Mouse (Mus musculus): Measurements from ENCODE around the gene Prkce. TPM values are rescaled to one million over a fixed set of nuclear protein-coding genes. Genes with fewer than 3 reads are reported as not detected.
"Not testable (repeated sequence)": the region's sequence is repeated elsewhere in the genome, so short reads cannot be mapped to it uniquely, and the experiment has no call there.

Gene Prkce
- polyA plus RNA-seq, 1 experiment from 2014 or later, result 7.4 TPM

DNA sequence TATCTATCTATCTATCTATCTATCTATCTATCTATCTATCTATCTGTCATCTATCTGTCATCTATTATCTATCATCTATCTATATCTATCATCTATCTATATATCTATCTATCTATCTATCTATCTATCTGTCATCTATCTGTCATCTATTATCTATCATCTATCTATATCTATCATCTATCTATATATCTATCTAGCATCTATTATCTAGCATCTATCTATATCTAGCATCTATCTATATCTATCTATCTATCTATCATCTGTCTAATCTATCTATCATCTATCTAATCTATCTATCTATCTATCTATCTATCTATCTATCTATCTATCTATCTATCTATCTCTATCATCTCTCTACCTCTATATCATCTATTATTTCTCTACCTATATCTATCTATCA lies 309.8 kb downstream of the Prkce start:
- not testable (repeated sequence) for H3K36me3 ChIP-seq (ENCODE audit: control insufficient read depth, insufficient read depth, low read length); H3K4me2 ChIP-seq (replicated peaks; ENCODE audit: low read depth, low read length); H3K4me3 ChIP-seq (ENCODE audit: low read depth, low read length); H3K9me3 ChIP-seq (ENCODE audit: control insufficient read depth, low read length); ATAC-seq (ENCODE audit: low FRiP score); H3K27me3 ChIP-seq (ENCODE audit: control insufficient read depth, insufficient read depth, low read length); H3K27ac ChIP-seq (ENCODE audit: low read depth, low read length); DNase-seq (ENCODE audit: low spot score); H3K9ac ChIP-seq (ENCODE audit: low read depth, low read length); H3K4me1 ChIP-seq (replicated peaks; ENCODE audit: control insufficient read depth, insufficient read depth, low read length)

DNA sequence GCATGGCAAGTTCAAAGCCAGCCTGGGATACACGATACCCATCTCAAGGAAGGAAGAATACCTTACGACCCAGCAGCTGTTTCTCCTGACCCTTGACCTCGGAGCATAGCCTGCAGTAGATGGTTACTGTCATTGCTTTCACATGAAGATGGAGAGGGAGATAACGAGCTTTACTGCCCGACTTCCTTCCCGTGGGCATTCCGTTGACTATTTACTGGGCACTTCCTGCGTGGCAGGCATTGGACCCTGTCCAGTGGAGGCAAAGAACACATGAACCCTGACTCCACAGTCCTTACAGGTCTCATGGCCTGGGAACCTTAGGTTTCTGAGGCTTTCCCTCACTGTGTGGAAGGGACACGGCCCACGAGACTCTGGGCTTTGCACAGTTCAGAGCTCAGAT lies 311.8 kb downstream of the Prkce start:
- Histone ChIP-seq H3K4me3 (ENCODE audit: low read depth, low read length) (no peak overlapping the region), H3K4me2 (replicated peaks; ENCODE audit: low read depth, low read length) (no peak overlapping the region), H3K27ac (ENCODE audit: low read depth, low read length) (no peak overlapping the region), H3K36me3 (ENCODE audit: control insufficient read depth, insufficient read depth, low read length) (no peaks in the 10 kb centered on the region), H3K9me3 (ENCODE audit: control insufficient read depth, low read length) (no peaks in the 10 kb centered on the region), H3K27me3 (ENCODE audit: control insufficient read depth, insufficient read depth, low read length) (no peaks in the 10 kb centered on the region), H3K4me1 (replicated peaks; ENCODE audit: control insufficient read depth, insufficient read depth, low read length) (no peaks in the 10 kb centered on the region), H3K9ac (ENCODE audit: low read depth, low read length) (no peak overlapping the region)
- ATAC-seq (ENCODE audit: low FRiP score) (no peak), DNase-seq (ENCODE audit: low spot score) (no peak)
- WGBS, result 88% methylated on average over 10 of the region's 10 CpGs

DNA sequence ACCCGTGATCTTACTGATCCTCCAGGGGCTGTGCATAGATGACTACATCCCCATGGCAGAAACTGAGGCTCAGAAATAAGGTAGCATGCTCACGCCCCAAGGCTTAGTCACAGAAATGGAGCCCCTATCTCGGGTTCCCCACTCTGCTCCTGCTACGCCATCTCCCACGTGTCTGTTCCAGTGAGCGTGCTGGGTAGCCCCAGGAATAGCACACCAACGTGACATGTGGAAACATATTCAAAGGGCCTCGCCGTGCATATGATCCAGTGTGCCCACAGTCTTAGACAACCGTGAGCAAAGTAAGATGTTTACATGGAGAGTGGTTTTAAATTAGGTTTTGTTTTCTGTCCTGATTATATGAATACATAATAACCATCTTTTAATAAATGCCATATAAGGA lies 315.1 kb downstream of the Prkce start:
- DNase-seq (ENCODE audit: low spot score) (no peak), ATAC-seq (ENCODE audit: low FRiP score) (no peak)
- no peak overlapping the region for H3K4me3 ChIP-seq (ENCODE audit: low read depth, low read length)
- H3K9me3 ChIP-seq (ENCODE audit: control insufficient read depth, low read length), result no peaks in the 10 kb centered on the region
- no peak overlapping the region for H3K9ac ChIP-seq (ENCODE audit: low read depth, low read length)
- no peak overlapping the region for H3K27ac ChIP-seq (ENCODE audit: low read depth, low read length)
- H3K27me3 ChIP-seq (ENCODE audit: control insufficient read depth, insufficient read depth, low read length), result no peaks in the 10 kb centered on the region
- no peaks in the 10 kb centered on the region for H3K36me3 ChIP-seq (ENCODE audit: control insufficient read depth, insufficient read depth, low read length)
- no peak overlapping the region for H3K4me2 ChIP-seq (replicated peaks; ENCODE audit: low read depth, low read length)
- 90% methylated on average over 10 of the region's 10 CpGs for WGBS
- H3K4me1 ChIP-seq (replicated peaks; ENCODE audit: control insufficient read depth, insufficient read depth, low read length), result no peaks in the 10 kb centered on the region

DNA sequence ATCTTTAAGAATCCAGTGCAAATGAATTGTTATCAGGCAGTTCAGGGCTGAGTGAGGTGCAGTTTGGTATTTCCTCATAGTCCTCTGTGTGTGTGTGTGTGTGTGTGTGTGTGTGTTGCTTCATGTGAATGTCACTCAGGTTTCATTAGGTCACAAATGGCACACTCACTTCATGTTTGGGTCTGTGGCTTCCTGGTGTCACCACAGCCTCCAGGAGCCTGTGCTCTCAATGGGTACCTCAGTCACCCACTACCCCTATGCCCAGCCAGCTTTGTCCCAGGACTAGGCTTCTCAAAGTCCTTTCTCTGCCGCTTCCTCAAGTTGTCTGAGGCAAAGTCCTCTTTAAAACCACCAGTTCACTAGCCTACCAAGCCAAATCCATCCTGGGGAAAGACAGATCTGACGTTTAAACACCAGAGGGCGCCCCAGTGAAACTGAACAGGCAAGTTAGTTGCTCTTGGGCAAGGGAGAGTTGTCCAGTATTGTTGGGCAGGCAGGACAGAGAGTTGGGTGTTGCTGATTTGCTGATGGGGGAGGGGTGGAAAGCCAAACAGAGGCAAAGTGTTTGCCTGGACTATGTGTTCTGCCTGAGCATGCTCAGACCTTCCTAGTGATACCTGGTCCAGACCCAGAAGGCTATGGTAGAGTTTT lies 316.6 kb downstream of the Prkce start:
- H3K27me3 ChIP-seq (ENCODE audit: control insufficient read depth, insufficient read depth, low read length), result no peaks in the 10 kb centered on the region
- no peak overlapping the region for H3K4me2 ChIP-seq (replicated peaks; ENCODE audit: low read depth, low read length)
- WGBS, result 13% methylated on average over 3 of the region's 3 CpGs
- ATAC-seq (ENCODE audit: low FRiP score) (no peak; the same call in 1 of the 2 replicates), DNase-seq (ENCODE audit: low spot score) (peak; percentile 85)
- H3K4me1 ChIP-seq (replicated peaks; ENCODE audit: control insufficient read depth, insufficient read depth, low read length), result no peaks in the 10 kb centered on the region
- no peak overlapping the region for H3K27ac ChIP-seq (ENCODE audit: low read depth, low read length)
- H3K36me3 ChIP-seq (ENCODE audit: control insufficient read depth, insufficient read depth, low read length), result no peaks in the 10 kb centered on the region
- no peak overlapping the region for H3K4me3 ChIP-seq (ENCODE audit: low read depth, low read length)
- H3K9me3 ChIP-seq (ENCODE audit: control insufficient read depth, low read length), result no peaks in the 10 kb centered on the region
- H3K9ac ChIP-seq (ENCODE audit: low read depth, low read length), result no peak overlapping the region

DNA sequence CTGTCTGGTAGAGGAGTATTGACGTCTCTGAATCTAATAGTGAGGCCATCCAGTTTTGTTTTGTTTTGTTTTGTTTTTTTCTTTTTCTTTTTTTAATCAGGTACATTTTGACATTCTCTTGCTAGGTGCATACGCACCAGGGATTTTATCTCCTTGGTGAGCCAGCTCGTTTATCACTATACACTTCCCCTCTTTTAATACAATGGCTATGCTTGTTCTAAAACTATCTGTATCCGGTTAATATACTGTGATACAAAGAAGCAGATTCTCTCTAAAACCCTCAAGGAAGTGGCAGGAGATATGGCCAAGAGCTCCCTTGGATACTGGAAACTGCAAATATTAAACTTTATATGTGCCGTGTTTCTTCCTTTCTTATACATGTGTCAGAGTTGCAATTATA lies 319.1 kb downstream of the Prkce start:
- H3K4me3 ChIP-seq (ENCODE audit: low read depth, low read length), result no peak overlapping the region
- no peaks in the 10 kb centered on the region for H3K36me3 ChIP-seq (ENCODE audit: control insufficient read depth, insufficient read depth, low read length)
- no peaks in the 10 kb centered on the region for H3K9me3 ChIP-seq (ENCODE audit: control insufficient read depth, low read length)
- WGBS, result 90% methylated on average over 5 of the region's 5 CpGs
- no peak overlapping the region for H3K4me2 ChIP-seq (replicated peaks; ENCODE audit: low read depth, low read length)
- no peak overlapping the region for H3K9ac ChIP-seq (ENCODE audit: low read depth, low read length)
- ATAC-seq (ENCODE audit: low FRiP score), result no peak
- H3K27me3 ChIP-seq (ENCODE audit: control insufficient read depth, insufficient read depth, low read length), result no peaks in the 10 kb centered on the region
- no peak overlapping the region for H3K27ac ChIP-seq (ENCODE audit: low read depth, low read length)
- DNase-seq (ENCODE audit: low spot score), result no peak
- no peaks in the 10 kb centered on the region; the same call in 1 of the 2 replicates for H3K4me1 ChIP-seq (replicated peaks; ENCODE audit: control insufficient read depth, insufficient read depth, low read length)

DNA sequence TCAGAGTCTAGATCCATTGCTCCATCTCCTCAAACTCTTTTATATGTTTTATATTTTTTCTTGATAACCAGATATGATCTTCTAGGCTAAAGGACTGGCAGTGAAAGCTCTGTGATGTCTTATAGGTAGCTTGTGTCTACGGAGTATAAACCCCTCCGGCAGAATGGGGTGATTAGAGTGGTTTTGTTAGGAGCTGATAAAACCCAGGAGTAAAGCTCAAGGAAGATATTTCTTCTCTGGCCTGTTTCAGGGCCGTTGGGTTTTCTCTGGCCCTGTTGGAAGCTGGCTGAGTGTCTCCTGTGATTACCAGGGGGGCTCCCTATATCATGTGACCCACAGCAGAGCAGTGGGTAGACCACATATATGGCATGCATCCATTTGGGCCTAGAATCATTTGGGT lies 319.9 kb downstream of the Prkce start:
- Histone ChIP-seq H3K4me1 (replicated peaks; ENCODE audit: control insufficient read depth, insufficient read depth, low read length) (no peaks in the 10 kb centered on the region; the same call in 1 of the 2 replicates), H3K27me3 (ENCODE audit: control insufficient read depth, insufficient read depth, low read length) (no peaks in the 10 kb centered on the region), H3K4me3 (ENCODE audit: low read depth, low read length) (no peak overlapping the region), H3K9ac (ENCODE audit: low read depth, low read length) (no peak overlapping the region), H3K27ac (ENCODE audit: low read depth, low read length) (no peak overlapping the region), H3K9me3 (ENCODE audit: control insufficient read depth, low read length) (no peaks in the 10 kb centered on the region), H3K4me2 (replicated peaks; ENCODE audit: low read depth, low read length) (no peak overlapping the region), H3K36me3 (ENCODE audit: control insufficient read depth, insufficient read depth, low read length) (no peaks in the 10 kb centered on the region)
- 94% methylated on average over 3 of the region's 3 CpGs for WGBS
- no peak for ATAC-seq (ENCODE audit: low FRiP score)
- no peak for DNase-seq (ENCODE audit: low spot score)

DNA sequence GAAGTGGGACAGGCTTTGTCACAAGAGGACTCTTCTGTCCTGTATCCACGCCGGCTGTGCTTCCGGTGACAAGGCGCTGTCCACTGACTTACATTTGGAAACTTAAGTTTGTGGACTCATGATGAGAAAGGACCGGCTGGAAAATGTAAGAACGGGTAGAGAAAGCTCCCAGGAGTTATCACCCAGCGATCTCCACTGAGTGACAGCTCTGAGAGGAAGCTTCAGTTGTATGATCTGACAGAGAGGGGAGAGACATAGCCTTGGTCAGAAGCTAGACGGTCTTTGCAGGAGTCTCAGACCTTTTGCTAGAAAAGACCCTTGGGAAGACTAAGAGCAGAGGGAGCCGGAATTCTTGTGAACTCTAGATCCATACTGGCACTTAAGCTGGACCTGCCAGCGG lies 322.2 kb downstream of the Prkce start:
- H3K27me3 ChIP-seq (ENCODE audit: control insufficient read depth, insufficient read depth, low read length), result no peaks in the 10 kb centered on the region
- no peaks in the 10 kb centered on the region for H3K9me3 ChIP-seq (ENCODE audit: control insufficient read depth, low read length)
- no peak for ATAC-seq (ENCODE audit: low FRiP score)
- 90% methylated on average over 10 of the region's 10 CpGs for WGBS
- no peak overlapping the region for H3K4me2 ChIP-seq (replicated peaks; ENCODE audit: low read depth, low read length)
- DNase-seq (ENCODE audit: low spot score), result no peak
- H3K4me1 ChIP-seq (replicated peaks; ENCODE audit: control insufficient read depth, insufficient read depth, low read length), result no peaks in the 10 kb centered on the region; the same call in 1 of the 2 replicates
- H3K9ac ChIP-seq (ENCODE audit: low read depth, low read length), result no peak overlapping the region
- no peak overlapping the region for H3K27ac ChIP-seq (ENCODE audit: low read depth, low read length)
- H3K4me3 ChIP-seq (ENCODE audit: low read depth, low read length), result no peak overlapping the region
- H3K36me3 ChIP-seq (ENCODE audit: control insufficient read depth, insufficient read depth, low read length), result no peaks in the 10 kb centered on the region

DNA sequence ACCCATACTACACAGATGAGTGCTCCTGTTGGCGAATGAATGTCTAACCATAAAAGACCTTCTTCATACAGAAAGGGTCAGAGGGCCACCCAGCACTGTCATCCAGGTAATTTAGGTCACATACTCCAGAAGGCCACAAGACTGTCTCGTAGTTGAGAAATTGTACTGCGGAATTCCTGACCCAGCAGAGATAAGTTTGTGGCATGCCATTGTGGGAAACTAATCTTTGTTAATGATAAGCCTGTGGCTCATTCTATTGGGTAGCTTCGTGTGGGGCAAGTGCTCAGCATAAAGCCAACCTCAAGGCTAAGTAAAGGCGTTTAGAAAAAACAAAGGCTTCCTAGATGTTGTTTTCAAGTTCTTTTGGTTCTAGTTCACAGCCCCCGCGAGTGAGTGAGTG lies 324.8 kb downstream of the Prkce start:
- H3K4me2 ChIP-seq (replicated peaks; ENCODE audit: low read depth, low read length), result no peak overlapping the region
- ATAC-seq (ENCODE audit: low FRiP score), result no peak
- no peaks in the 10 kb centered on the region for H3K27me3 ChIP-seq (ENCODE audit: control insufficient read depth, insufficient read depth, low read length)
- no peak overlapping the region for H3K27ac ChIP-seq (ENCODE audit: low read depth, low read length)
- H3K4me1 ChIP-seq (replicated peaks; ENCODE audit: control insufficient read depth, insufficient read depth, low read length), result no peaks in the 10 kb centered on the region; the same call in 1 of the 2 replicates
- no peak overlapping the region for H3K9ac ChIP-seq (ENCODE audit: low read depth, low read length)
- no peak overlapping the region for H3K4me3 ChIP-seq (ENCODE audit: low read depth, low read length)
- DNase-seq (ENCODE audit: low spot score), result no peak
- H3K36me3 ChIP-seq (ENCODE audit: control insufficient read depth, insufficient read depth, low read length), result no peaks in the 10 kb centered on the region
- 92% methylated on average over 7 of the region's 7 CpGs for WGBS
- H3K9me3 ChIP-seq (ENCODE audit: control insufficient read depth, low read length), result no peaks in the 10 kb centered on the region

DNA sequence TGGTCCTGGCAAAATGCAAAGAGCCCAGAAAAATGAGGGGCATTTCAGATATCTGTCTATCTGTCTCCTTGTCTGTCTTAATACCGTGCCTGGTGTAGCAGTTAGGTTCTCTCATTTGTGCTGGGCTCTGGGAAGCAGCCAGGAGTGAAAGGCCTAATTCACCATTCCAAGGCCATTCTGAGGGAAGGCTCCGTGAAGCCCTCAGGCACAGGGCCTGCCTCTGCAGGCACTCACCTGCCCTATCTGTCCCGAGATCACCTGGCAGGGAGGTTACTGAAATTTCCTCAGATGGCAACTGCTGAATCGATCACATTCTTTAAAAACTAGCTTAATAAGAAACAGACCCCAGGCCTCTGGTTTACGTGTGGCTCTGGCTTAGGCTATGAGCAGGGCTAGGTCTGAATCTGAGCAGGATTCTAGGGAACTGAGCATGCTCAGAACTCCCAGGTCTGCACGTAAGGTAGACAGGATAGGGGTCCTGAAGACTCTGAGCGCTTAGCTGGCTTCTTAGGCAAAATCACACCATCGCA lies 326.4 kb downstream of the Prkce start:
- Histone ChIP-seq H3K27ac (ENCODE audit: low read depth, low read length) (no peak overlapping the region), H3K27me3 (ENCODE audit: control insufficient read depth, insufficient read depth, low read length) (no peaks in the 10 kb centered on the region), H3K4me1 (replicated peaks; ENCODE audit: control insufficient read depth, insufficient read depth, low read length) (no peaks in the 10 kb centered on the region; the same call in 1 of the 2 replicates), H3K4me3 (ENCODE audit: low read depth, low read length) (no peak overlapping the region), H3K4me2 (replicated peaks; ENCODE audit: low read depth, low read length) (no peak overlapping the region), H3K9me3 (ENCODE audit: control insufficient read depth, low read length) (no peaks in the 10 kb centered on the region), H3K9ac (ENCODE audit: low read depth, low read length) (no peak overlapping the region), H3K36me3 (ENCODE audit: control insufficient read depth, insufficient read depth, low read length) (no peaks in the 10 kb centered on the region)
- no peak for DNase-seq (ENCODE audit: low spot score)
- ATAC-seq (ENCODE audit: low FRiP score), result no peak
- WGBS, result 85% methylated on average over 8 of the region's 8 CpGs

Measured in hindbrain, embryonic 11.5 days (tissue).